Mouse (Mus musculus) midbrain, embryonic 13.5 days (tissue): Measurements from ENCODE around the gene Upk2. TPM values are rescaled to one million over a fixed set of nuclear protein-coding genes. Genes with fewer than 3 reads are reported as not detected.
"Not testable (repeated sequence)": the region's sequence is repeated elsewhere in the genome, so short reads cannot be mapped to it uniquely, and the experiment has no call there.

ENCODE experiments used
- ATAC-seq: fragments of 200-750 bp; cut with Nextera tagmentation; 2 replicates; pipeline ENCODE4 v1.8.0; 2017; ENCODE audit warnings: mild to moderate bottlenecking, moderate TSS enrichment, moderate library complexity
- H3K27ac ChIP-seq: fragments of 300-500 bp; sonication (generic); 2 replicates; pipeline ENCODE4 v1.5.1; 2015; ENCODE audit warnings: inconsistent platforms, mild to moderate bottlenecking, moderate library complexity
- H3K27me3 ChIP-seq: fragments of 300-500 bp; sonication (generic); 2 replicates; pipeline ENCODE4 v1.6.1; 2015; ENCODE audit warnings: mild to moderate bottlenecking, inconsistent platforms
- H3K36me3 ChIP-seq: fragments of 300-500 bp; sonication (generic); 2 replicates; pipeline ENCODE4 v1.6.1; 2015; ENCODE audit warnings: mild to moderate bottlenecking, inconsistent platforms
- H3K4me1 ChIP-seq: fragments of 300-500 bp; sonication (generic); replicated peaks from 2 replicates; pipeline ENCODE4 v1.6.1; 2015; ENCODE audit warnings: inconsistent platforms
- H3K4me2 ChIP-seq: fragments of 300-500 bp; sonication (generic); replicated peaks from 2 replicates; pipeline ENCODE4 v1.6.1; 2015; ENCODE audit warnings: moderate library complexity, mild to moderate bottlenecking, inconsistent platforms
- H3K4me3 ChIP-seq: fragments of 300-500 bp; sonication (generic); replicated peaks from 2 replicates; pipeline ENCODE4 v1.5.1; 2015; ENCODE audit warnings: mild to moderate bottlenecking, inconsistent platforms
- H3K9ac ChIP-seq: fragments of 300-500 bp; sonication (generic); replicated peaks from 2 replicates; pipeline ENCODE4 v1.6.1; 2015; ENCODE audit warnings: mild to moderate bottlenecking, inconsistent platforms
- H3K9me3 ChIP-seq: fragments of 300-500 bp; sonication (generic); 2 replicates; pipeline ENCODE4 v1.6.1; 2016; ENCODE audit warnings: mild to moderate bottlenecking, inconsistent platforms
- WGBS: fragments of 180-500 bp; shearing (Covaris S2); methylation state at CpG from one replicate; pipeline ENCODE4 v1.1.7; 2015; 5-methylcytosine and 5-hydroxymethylcytosine counted together
- polyA plus RNA-seq: library from polyadenylated mRNA; unstranded; fragments of >200 nt; fragmentation: Nextera tagmentation; extraction: Ambion mirVana; gene quantifications from 2 replicates; pipeline ENCODE4 v1.2.1, GENCODE M21; 2015

The Upk2 gene
- polyA plus RNA-seq, 1 experiment from 2014 or later, result not detected

DNA sequence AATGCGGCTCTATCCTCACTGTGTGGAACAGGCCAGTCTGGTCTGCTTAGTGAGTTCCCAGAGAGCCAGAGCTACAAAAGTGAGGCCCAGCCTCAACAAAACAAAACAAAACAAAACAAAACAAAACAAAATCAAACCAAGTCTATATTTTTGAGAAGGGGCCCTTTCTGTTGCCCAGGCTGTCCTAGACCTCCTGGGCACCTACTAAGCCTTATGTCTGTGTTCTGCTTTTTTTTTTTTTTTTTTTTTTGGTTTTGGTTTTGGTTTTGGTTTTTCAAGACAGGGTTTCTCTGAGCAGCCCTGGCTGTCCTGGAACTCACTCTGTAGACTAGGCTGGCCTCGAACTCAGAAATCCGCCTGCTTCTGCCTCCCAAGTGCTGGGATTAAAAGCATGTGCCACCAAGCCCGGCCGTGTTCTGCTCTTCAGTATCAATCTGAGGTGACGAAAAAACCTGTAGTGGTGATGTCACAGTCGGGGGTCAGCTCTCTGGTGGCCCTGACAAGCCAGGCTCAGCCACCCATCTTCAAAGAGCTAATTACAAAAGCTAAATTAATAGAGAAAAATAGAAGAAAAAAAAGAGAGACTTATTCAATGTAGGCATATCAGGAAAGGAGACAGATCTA is 10.3 kb downstream of the Upk2 start:
- H3K27me3 ChIP-seq, ATAC-seq, H3K9ac ChIP-seq, H3K4me2 ChIP-seq, H3K27ac ChIP-seq, H3K9me3 ChIP-seq, H3K36me3 ChIP-seq, H3K4me3 ChIP-seq, H3K4me1 ChIP-seq: not testable (repeated sequence)
- WGBS, result 87% methylated on average over 7 of the region's 7 CpGs

DNA sequence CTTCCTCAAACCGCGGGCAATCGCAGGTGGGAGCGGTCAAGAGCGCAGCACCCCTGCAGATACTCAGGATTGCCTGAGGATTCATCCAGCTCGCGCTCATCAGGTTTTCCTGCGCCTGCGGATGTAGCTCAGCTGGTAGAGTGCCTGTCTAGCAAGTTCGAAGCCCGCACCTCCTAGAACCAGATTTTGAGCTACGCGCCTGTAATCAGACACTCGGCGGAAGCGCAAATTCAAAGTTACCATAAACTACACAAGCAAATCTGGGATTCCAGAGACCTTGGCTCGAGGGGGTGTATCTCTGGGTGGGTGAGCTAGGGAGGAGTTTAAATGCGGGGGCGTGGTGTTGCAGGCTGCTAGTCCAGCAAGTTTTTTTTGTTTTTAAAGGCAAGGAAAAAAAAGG is 13.8 kb downstream of the Upk2 start, which contains the start of gene Foxr1:
Foxr1 (minus strand) TSS at position 176 of the 400 bp plus-strand sequence.
- no peaks in the 10 kb centered on the region for H3K9me3 ChIP-seq
- 75% methylated on average over 19 of the region's 19 CpGs for WGBS
- no peak within 1 kb of the TSS for H3K4me2 ChIP-seq
- H3K36me3 ChIP-seq, result no peaks in the 10 kb centered on the region
- H3K9ac ChIP-seq, result no peak within 1 kb of the TSS
- no peaks in the 10 kb centered on the region for H3K27me3 ChIP-seq
- no peak within 1 kb of the TSS for H3K4me3 ChIP-seq
- H3K4me1 ChIP-seq, result no peaks in the 10 kb centered on the region
- H3K27ac ChIP-seq, result no peak within 1 kb of the TSS
- no peak for ATAC-seq

DNA sequence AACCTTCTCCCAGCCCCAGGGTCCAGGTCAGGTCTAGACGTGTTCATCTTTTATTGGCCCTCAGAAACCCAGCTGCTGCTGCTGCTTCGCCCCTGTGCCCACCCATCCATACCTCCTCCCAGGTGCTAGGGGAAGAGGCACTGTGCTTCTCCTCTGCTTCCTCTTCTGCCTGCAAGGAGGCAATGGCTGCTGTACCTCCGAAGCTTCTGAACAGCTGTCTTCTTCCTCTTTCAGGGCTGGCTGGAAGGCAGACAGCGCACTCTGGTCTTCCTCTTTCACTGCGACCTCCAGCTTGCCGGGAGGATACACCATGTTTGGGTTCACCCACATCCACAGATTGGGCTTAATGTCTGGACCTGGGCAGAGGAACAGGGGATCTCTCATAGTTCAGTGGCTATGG is 19.0 kb downstream of the Upk2 start:
- H3K27ac ChIP-seq, result no peak overlapping the region
- H3K4me2 ChIP-seq, result no peak overlapping the region
- no peaks in the 10 kb centered on the region for H3K36me3 ChIP-seq
- H3K27me3 ChIP-seq, result no peaks in the 10 kb centered on the region
- H3K4me3 ChIP-seq, result no peak overlapping the region
- 0 out of 2 replicates have a peak, but pooled peaks cover 5% of the 10 kb centered on the region for H3K4me1 ChIP-seq
- no peak for ATAC-seq
- no peak overlapping the region for H3K9ac ChIP-seq
- 84% methylated on average over 6 of the region's 6 CpGs for WGBS
- H3K9me3 ChIP-seq, result no peaks in the 10 kb centered on the region

DNA sequence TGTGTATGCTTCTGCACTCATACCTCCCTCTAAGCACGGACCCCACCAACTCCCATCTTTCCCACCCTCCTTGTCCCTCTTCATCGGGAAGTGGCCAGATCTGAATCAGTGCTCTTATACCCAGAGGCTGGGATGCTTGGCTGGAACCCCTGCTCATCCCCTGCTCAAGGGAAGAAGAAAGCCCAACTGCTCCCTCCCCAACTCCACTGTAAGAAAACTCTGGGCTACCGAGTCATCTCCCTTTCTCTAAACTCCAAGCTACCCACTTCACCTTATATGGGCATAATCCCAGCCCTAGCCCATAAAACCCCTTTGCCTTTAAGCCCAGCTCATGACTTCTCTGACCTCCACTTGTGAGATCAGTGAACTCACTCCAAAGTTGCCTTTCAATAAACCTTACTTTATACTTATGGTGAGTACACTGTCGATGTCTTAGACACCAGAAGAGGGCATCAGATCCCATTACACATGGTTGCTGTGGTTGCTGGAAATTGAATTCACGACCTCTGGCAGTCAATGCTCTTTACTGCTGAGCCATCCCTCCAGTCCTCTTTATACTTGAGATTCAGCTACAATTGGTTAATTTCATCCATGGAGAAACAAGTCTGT is 22.1 kb downstream of the Upk2 start:
- Histone ChIP-seq H3K9ac (no peak overlapping the region), H3K4me1 (0 out of 2 replicates have a peak, but pooled peaks cover 5% of the 10 kb centered on the region), H3K27ac (no peak overlapping the region), H3K9me3 (no peaks in the 10 kb centered on the region), H3K4me2 (no peak overlapping the region), H3K36me3 (no peaks in the 10 kb centered on the region), H3K4me3 (no peak overlapping the region), H3K27me3 (no peaks in the 10 kb centered on the region)
- 53% methylated on average over 5 of the region's 5 CpGs for WGBS
- ATAC-seq, result no peak

DNA sequence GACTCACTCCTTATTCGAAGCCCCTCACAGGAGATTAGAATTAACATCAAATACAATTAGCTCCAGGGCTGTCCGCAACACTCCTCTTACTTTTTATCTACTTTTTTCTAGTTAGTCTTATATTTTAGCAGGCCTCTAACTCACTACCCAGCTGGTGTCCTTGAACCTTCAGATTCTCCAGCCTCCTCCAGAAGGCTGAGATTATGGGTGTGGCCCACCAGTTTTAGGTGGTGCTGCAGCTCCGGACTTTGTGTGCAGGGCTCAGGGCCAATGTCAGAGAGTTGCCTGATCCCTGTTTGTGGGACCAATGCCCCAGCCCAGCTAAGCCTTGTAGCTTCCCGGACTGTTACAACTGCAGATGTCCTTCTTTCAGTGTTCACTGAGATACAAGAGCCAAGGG is 31.2 kb downstream of the Upk2 start:
- Histone ChIP-seq H3K4me2 (no peak overlapping the region), H3K9ac (no peak overlapping the region), H3K9me3 (no peaks in the 10 kb centered on the region; the same call in 1 of the 2 replicates), H3K36me3 (no peaks in the 10 kb centered on the region), H3K4me1 (peaks cover 2% of the 10 kb centered on the region; the same call in 1 of the 2 replicates), H3K27me3 (no peaks in the 10 kb centered on the region), H3K4me3 (no peak overlapping the region), H3K27ac (no peak overlapping the region)
- no peak for ATAC-seq
- 90% methylated on average over 4 of the region's 4 CpGs for WGBS

DNA sequence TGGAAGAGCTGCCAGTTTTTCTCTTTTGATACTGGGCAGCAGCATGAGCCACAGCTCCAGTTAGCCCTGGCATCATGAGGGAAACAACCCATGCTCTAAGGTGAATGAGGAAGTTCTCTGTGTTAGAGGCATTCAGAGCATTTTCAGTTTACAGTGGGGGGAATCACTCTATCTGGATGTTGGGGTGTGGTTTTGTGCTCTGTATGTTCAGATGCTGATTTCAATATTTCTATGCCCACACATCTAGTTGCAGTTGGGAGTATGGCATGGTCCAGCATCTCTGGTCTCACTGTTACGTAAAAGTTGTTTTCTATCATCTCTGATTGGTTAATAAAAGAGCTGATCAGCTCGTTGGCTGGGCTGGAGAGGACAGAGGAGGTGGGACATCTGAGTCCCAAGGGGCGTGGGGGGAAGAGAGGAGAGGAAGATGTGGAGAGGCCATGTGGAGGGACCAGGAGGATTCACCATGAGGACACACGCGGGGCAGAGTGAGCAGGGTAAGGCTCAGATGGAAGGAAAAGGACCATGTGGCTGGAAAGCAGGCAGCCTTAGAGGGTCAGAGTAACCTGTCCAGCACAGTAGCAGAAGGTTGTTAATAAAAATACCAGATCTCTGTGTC is 34.4 kb downstream of the Upk2 start:
- Histone ChIP-seq H3K4me1 (peaks cover 16% of the 10 kb centered on the region), H3K9me3 (no peaks in the 10 kb centered on the region; the same call in 1 of the 2 replicates), H3K27ac (no peak overlapping the region), H3K4me2 (no peak overlapping the region), H3K9ac (no peak overlapping the region), H3K36me3 (no peaks in the 10 kb centered on the region), H3K4me3 (no peak overlapping the region), H3K27me3 (no peaks in the 10 kb centered on the region)
- no peak for ATAC-seq
- 83% methylated on average over 5 of the region's 5 CpGs for WGBS

DNA sequence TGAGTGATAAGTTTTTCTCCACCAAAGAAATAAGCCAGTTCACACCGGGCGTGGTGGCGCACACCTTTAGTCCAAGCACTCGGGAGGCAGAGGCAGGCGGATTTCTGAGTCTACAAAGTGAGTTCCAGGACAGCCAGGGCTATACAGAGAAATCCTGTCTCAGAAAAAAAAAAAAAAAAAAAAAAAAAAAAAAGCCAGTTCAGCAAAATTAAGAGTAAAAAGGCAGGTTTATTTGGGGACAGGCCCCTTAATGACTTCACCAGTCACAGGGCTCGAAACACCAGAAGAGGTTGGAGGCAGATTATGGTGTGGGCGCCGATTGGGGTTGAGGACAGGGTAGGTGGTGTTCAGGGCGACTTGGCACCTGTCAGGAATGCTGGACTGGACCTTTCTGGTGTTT is 35.0 kb downstream of the Upk2 start:
- not testable (repeated sequence) for H3K4me2 ChIP-seq, ATAC-seq
- 96% methylated on average over 9 of the region's 9 CpGs for WGBS

DNA sequence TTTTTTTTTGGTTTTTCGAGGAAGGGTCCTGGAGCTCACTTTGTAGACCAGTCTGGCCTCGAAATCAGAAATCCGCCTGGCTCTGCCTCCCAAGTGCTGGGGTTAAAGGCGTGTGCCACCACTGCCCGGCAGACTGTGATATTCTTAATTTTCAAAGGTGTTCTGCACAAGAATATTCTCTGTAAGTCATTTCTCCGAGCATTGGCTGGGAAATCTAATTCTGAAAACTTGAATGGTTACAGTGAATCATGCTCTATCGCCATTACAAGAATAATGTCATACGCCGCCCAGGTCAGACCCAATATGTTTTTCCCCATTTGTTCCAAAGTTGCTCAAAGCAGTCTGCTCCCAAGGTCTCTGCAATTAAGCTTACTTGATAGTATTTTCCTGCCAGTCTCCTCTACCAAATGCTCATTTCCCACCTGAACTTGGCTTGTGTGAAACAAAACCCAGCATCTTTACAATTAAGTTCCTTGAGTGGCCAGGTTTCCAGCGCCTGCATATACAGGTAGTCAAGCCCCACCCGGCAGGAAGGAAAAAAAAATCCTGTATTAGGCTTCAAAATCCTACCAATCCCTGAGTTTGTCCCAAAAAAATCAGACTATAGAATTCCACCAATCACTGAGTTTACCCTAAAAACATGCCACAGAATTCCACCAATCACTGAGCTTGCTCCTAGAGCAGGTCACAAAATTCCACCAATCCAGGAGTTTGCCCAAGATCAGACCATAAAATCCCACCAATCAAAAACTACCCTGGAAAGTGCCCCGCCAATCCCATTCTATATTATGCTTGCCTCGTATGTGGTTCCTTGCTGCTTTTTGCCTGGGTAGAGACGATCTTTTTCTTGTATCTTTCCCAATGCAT is 36.0 kb downstream of the Upk2 start, which contains the start of gene Ccdc84:
Ccdc84 (minus strand) TSS at position 51 of the 867 bp plus-strand sequence.
- Histone ChIP-seq H3K9ac (peak within 1 kb of the TSS; percentile 84), H3K27ac (peak within 1 kb of the TSS; percentile 70), H3K9me3 (no peaks in the 10 kb centered on the region; the same call in 1 of the 2 replicates), H3K36me3 (peaks cover 9% of the 10 kb centered on the region), H3K27me3 (no peaks in the 10 kb centered on the region), H3K4me1 (peaks cover 16% of the 10 kb centered on the region), H3K4me2 (peak within 1 kb of the TSS; percentile 93), H3K4me3 (peak within 1 kb of the TSS; percentile 84)
- 76% methylated on average over 14 of the region's 14 CpGs for WGBS
- ATAC-seq, result no peak

More for the DNA sequence above, 35.0 kb downstream of the Upk2 start:
- H3K4me3 ChIP-seq, H3K9me3 ChIP-seq, H3K27ac ChIP-seq, H3K36me3 ChIP-seq, H3K9ac ChIP-seq, H3K27me3 ChIP-seq: not testable (repeated sequence)
- H3K4me1 ChIP-seq, result peaks cover 16% of the 10 kb centered on the region

DNA sequence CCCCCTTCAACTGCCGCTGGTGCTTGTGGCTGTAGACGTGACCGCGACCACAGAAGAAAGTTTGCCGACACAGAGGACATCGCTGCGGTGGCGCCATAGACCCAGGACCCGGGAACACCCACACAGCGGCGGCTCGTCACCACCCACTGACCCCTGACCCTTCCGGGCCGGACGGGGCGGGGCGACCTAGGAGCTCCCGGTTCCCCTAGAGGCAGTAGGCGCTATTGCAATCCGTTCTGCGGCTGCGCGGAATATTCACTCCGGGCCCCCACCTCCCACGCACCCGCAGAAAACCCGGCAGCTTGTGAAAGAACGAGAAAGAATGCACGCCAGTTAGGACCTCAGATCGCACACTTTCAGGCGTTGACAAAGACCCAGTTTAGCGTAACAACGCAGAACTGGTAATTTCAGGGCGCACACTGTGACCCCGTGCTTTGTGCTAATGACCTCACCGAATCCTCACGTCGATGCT is 36.8 kb downstream of the Upk2 start:
- WGBS, result under 1% methylated on average over 38 of the region's 38 CpGs

DNA sequence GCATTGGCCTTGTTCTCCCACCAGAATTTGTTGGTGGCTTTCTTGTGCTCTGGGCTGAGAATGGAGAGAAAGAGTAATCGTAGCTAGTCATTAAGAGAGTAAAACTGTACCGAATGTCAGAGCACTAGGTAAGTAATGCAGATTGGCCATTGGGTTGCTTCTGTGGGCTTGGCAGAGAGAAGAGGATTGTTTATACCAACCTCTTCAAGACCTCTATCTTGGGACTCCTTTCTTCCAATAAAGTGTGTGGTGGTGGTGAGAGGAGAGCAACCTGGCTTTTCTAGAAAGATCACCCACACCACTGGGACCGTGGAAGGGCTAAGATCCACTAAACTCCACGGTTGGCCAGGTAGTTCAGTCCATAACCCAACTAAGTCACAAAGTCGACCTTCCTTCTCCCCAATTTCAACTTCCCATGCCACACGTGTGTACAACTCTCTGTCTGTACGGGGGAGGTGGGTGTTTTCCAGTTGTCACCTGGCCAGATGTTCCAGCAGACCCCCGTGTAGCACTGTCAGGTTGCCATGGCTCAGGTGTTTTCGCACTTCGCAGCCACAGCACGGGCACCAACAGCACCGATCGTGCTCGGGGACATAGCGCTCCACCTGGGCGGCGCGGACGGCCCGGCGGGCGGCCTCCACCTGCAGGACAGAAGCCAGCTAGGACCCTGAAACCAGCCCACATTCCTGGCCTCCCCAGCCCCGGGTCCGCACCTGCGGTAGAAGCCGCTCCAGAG is 37.5 kb downstream of the Upk2 start:
- Histone ChIP-seq H3K4me2 (peak overlapping the region; percentile 93), H3K9me3 (no peaks in the 10 kb centered on the region; the same call in 1 of the 2 replicates), H3K27ac (peak overlapping the region; percentile 70), H3K36me3 (peaks cover 21% of the 10 kb centered on the region), H3K27me3 (no peaks in the 10 kb centered on the region), H3K9ac (peak overlapping the region; percentile 84), H3K4me1 (peaks cover 16% of the 10 kb centered on the region), H3K4me3 (peak overlapping the region; percentile 84)
- ATAC-seq, result peak; percentile 83
- 7% methylated on average over 26 of the region's 26 CpGs for WGBS

More for the DNA sequence above, 36.8 kb downstream of the Upk2 start:
- peaks cover 15% of the 10 kb centered on the region for H3K36me3 ChIP-seq
- no peaks in the 10 kb centered on the region; the same call in 1 of the 2 replicates for H3K9me3 ChIP-seq
- peak overlapping the region; percentile 84 for H3K4me3 ChIP-seq
- H3K27ac ChIP-seq, result peak overlapping the region; percentile 70
- H3K4me1 ChIP-seq, result peaks cover 16% of the 10 kb centered on the region
- no peaks in the 10 kb centered on the region for H3K27me3 ChIP-seq
- peak; percentile 91 for ATAC-seq
- H3K9ac ChIP-seq, result peak overlapping the region; percentile 84
- H3K4me2 ChIP-seq, result peak overlapping the region; percentile 93

DNA sequence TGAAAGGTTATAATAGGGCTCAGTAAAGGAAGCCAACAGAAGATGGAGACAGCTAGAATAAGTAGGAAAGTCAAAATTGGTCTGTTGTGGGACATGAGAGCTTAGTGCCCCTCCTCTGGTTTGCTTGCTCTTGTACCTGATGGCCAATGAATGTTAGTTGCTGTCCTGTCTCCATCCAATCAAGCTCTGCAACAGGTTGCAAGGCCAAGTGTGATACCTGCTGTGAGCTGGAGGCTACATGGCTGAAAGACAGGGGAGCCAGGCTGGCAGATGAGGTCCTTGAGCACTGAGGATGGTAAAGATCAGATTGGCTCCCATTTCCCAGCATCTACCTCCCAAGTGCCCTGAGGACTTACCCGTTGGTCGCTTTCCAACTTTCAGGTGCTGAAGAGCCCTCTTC is 42.0 kb downstream of the Upk2 start:
- Histone ChIP-seq H3K36me3 (peaks cover 58% of the 10 kb centered on the region), H3K27ac (no peak overlapping the region), H3K4me2 (no peak overlapping the region), H3K9me3 (no peaks in the 10 kb centered on the region), H3K4me3 (no peak overlapping the region), H3K4me1 (peaks cover 26% of the 10 kb centered on the region), H3K27me3 (no peaks in the 10 kb centered on the region), H3K9ac (no peak overlapping the region)
- 95% methylated on average over 2 of the region's 2 CpGs for whole genome bisulfite sequencing
- ATAC-seq, result no peak
